Mouse (Mus musculus): Measurements from ENCODE around the gene Ankrd36. TPM values are rescaled to one million over a fixed set of nuclear protein-coding genes. Genes with fewer than 3 reads are reported as not detected.

Ankrd36 gene
- polyA plus RNA-seq, 1 experiment from 2014 or later: 0.04 TPM

- H3K27ac ChIP-seq (ENCODE audit: low read length): peak overlapping the region; percentile 71
- WGBS: 15% methylated on average over 49 of the region's 50 CpGs
Measured at GRCm38 (mm10) chr11:5707530-5708353, 138.3 kb downstream of the Ankrd36 start.

GRCm38 (mm10) chr11:5715179-5715578 is 145.7 kb downstream of the Ankrd36 start:
- H3K27me3 ChIP-seq (ENCODE audit: control insufficient read depth, insufficient read depth, low read depth, low read length): no peaks in the 10 kb centered on the region

More at GRCm38 (mm10) chr11:5707530-5708353, 138.3 kb downstream of the Ankrd36 start:
- H3K4me3 ChIP-seq (ENCODE audit: low read length): peak overlapping the region; percentile 90
- H3K27me3 ChIP-seq (ENCODE audit: control insufficient read depth, insufficient read depth, low read depth, low read length): no peaks in the 10 kb centered on the region
- peaks cover 10% of the 10 kb centered on the region; the same call in 1 of the 2 replicates for H3K36me3 ChIP-seq (ENCODE audit: control insufficient read depth, insufficient read depth, low read length)
- H3K4me2 ChIP-seq (ENCODE audit: low read depth, low read length): peak overlapping the region; percentile 62
- H3K4me1 ChIP-seq (replicated peaks; ENCODE audit: control insufficient read depth, insufficient read depth, low read length): peaks cover 8% of the 10 kb centered on the region
- peak overlapping the region; percentile 92 for H3K9ac ChIP-seq (ENCODE audit: low read length)
- no peaks in the 10 kb centered on the region for H3K9me3 ChIP-seq (ENCODE audit: control insufficient read depth, low read length)
- ATAC-seq (ENCODE audit: low read depth): peak; percentile 98

GRCm38 (mm10) chr11:5715630-5716105 is 146.2 kb downstream of the Ankrd36 start, which contains the start of gene Mrps24:
TSS of gene Mrps24 (minus strand) at chr11:5715680.
- Histone ChIP-seq H3K27ac (ENCODE audit: low read length) (no peak within 1 kb of the TSS), H3K4me1 (replicated peaks; ENCODE audit: control insufficient read depth, insufficient read depth, low read length) (no peaks in the 10 kb centered on the region), H3K4me3 (ENCODE audit: low read length) (no peak within 1 kb of the TSS), H3K9me3 (ENCODE audit: control insufficient read depth, low read length) (no peaks in the 10 kb centered on the region), H3K36me3 (ENCODE audit: control insufficient read depth, insufficient read depth, low read length) (peaks cover 33% of the 10 kb centered on the region), H3K9ac (ENCODE audit: low read length) (no peak within 1 kb of the TSS), H3K4me2 (ENCODE audit: low read depth, low read length) (no peak within 1 kb of the TSS), H3K27me3 (ENCODE audit: control insufficient read depth, insufficient read depth, low read depth, low read length) (no peaks in the 10 kb centered on the region)
- no peak for ATAC-seq (ENCODE audit: low read depth)
- 90% methylated on average over 14 of the region's 14 CpGs for WGBS

More at GRCm38 (mm10) chr11:5715179-5715578, 145.7 kb downstream of the Ankrd36 start:
- WGBS: 83% methylated on average over 9 of the region's 9 CpGs
- no peaks in the 10 kb centered on the region for H3K9me3 ChIP-seq (ENCODE audit: control insufficient read depth, low read length)
- H3K27ac ChIP-seq (ENCODE audit: low read length): no peak overlapping the region
- no peaks in the 10 kb centered on the region for H3K4me1 ChIP-seq (replicated peaks; ENCODE audit: control insufficient read depth, insufficient read depth, low read length)
- ATAC-seq (ENCODE audit: low read depth): no peak
- no peak overlapping the region for H3K4me3 ChIP-seq (ENCODE audit: low read length)
- no peak overlapping the region for H3K9ac ChIP-seq (ENCODE audit: low read length)
- H3K36me3 ChIP-seq (ENCODE audit: control insufficient read depth, insufficient read depth, low read length): peaks cover 33% of the 10 kb centered on the region
- no peak overlapping the region for H3K4me2 ChIP-seq (ENCODE audit: low read depth, low read length)

GRCm38 (mm10) chr11:5716246-5716645 is 146.8 kb downstream of the Ankrd36 start:
- Histone ChIP-seq H3K9me3 (ENCODE audit: control insufficient read depth, low read length) (no peaks in the 10 kb centered on the region), H3K27ac (ENCODE audit: low read length) (no peak overlapping the region), H3K9ac (ENCODE audit: low read length) (no peak overlapping the region), H3K27me3 (ENCODE audit: control insufficient read depth, insufficient read depth, low read depth, low read length) (no peaks in the 10 kb centered on the region), H3K4me1 (replicated peaks; ENCODE audit: control insufficient read depth, insufficient read depth, low read length) (no peaks in the 10 kb centered on the region), H3K4me2 (ENCODE audit: low read depth, low read length) (no peak overlapping the region), H3K4me3 (ENCODE audit: low read length) (no peak overlapping the region), H3K36me3 (ENCODE audit: control insufficient read depth, insufficient read depth, low read length) (peaks cover 33% of the 10 kb centered on the region)
- 85% methylated on average over 11 of the region's 11 CpGs for WGBS
- no peak for ATAC-seq (ENCODE audit: low read depth)

GRCm38 (mm10) chr11:5716938-5717705 is 147.6 kb downstream of the Ankrd36 start:
- Histone ChIP-seq H3K27me3 (ENCODE audit: control insufficient read depth, insufficient read depth, low read depth, low read length) (no peaks in the 10 kb centered on the region), H3K36me3 (ENCODE audit: control insufficient read depth, insufficient read depth, low read length) (peaks cover 35% of the 10 kb centered on the region), H3K27ac (ENCODE audit: low read length) (no peak overlapping the region), H3K4me1 (replicated peaks; ENCODE audit: control insufficient read depth, insufficient read depth, low read length) (no peaks in the 10 kb centered on the region), H3K9ac (ENCODE audit: low read length) (no peak overlapping the region), H3K4me2 (ENCODE audit: low read depth, low read length) (no peak overlapping the region), H3K9me3 (ENCODE audit: control insufficient read depth, low read length) (no peaks in the 10 kb centered on the region), H3K4me3 (ENCODE audit: low read length) (no peak overlapping the region)
- WGBS: 84% methylated on average over 34 of the region's 34 CpGs
- ATAC-seq (ENCODE audit: low read depth): peak; percentile 41

- no peak overlapping the region for H3K4me3 ChIP-seq (ENCODE audit: low read length)
- WGBS: 83% methylated on average over 12 of the region's 12 CpGs
- no peaks in the 10 kb centered on the region for H3K27me3 ChIP-seq (ENCODE audit: control insufficient read depth, insufficient read depth, low read depth, low read length)
- H3K4me2 ChIP-seq (ENCODE audit: low read depth, low read length): no peak overlapping the region
- peaks cover 39% of the 10 kb centered on the region for H3K36me3 ChIP-seq (ENCODE audit: control insufficient read depth, insufficient read depth, low read length)
- no peak overlapping the region for H3K9ac ChIP-seq (ENCODE audit: low read length)
- H3K9me3 ChIP-seq (ENCODE audit: control insufficient read depth, low read length): no peaks in the 10 kb centered on the region
- no peak overlapping the region for H3K27ac ChIP-seq (ENCODE audit: low read length)
- ATAC-seq (ENCODE audit: low read depth): no peak
- H3K4me1 ChIP-seq (replicated peaks; ENCODE audit: control insufficient read depth, insufficient read depth, low read length): no peaks in the 10 kb centered on the region
Measured at GRCm38 (mm10) chr11:5718611-5719354, 149.3 kb downstream of the Ankrd36 start.

GRCm38 (mm10) chr11:5729582-5729981 is 160.1 kb downstream of the Ankrd36 start:
- 86% methylated on average over 9 of the region's 9 CpGs for WGBS
- no peak for ATAC-seq (ENCODE audit: low read depth)
- H3K27ac ChIP-seq (ENCODE audit: low read length): no peak overlapping the region
- no peak overlapping the region for H3K4me2 ChIP-seq (ENCODE audit: low read depth, low read length)
- no peak overlapping the region for H3K9ac ChIP-seq (ENCODE audit: low read length)
- no peaks in the 10 kb centered on the region for H3K4me1 ChIP-seq (replicated peaks; ENCODE audit: control insufficient read depth, insufficient read depth, low read length)
- no peak overlapping the region for H3K4me3 ChIP-seq (ENCODE audit: low read length)
- no peaks in the 10 kb centered on the region; the same call in 1 of the 2 replicates for H3K36me3 ChIP-seq (ENCODE audit: control insufficient read depth, insufficient read depth, low read length)
- H3K27me3 ChIP-seq (ENCODE audit: control insufficient read depth, insufficient read depth, low read depth, low read length): no peaks in the 10 kb centered on the region
- no peaks in the 10 kb centered on the region for H3K9me3 ChIP-seq (ENCODE audit: control insufficient read depth, low read length)

GRCm38 (mm10) chr11:5732401-5732800 is 162.9 kb downstream of the Ankrd36 start:
- Histone ChIP-seq H3K9ac (ENCODE audit: low read length) (no peak overlapping the region), H3K4me1 (replicated peaks; ENCODE audit: control insufficient read depth, insufficient read depth, low read length) (no peaks in the 10 kb centered on the region), H3K9me3 (ENCODE audit: control insufficient read depth, low read length) (no peaks in the 10 kb centered on the region), H3K27ac (ENCODE audit: low read length) (no peak overlapping the region), H3K4me2 (ENCODE audit: low read depth, low read length) (no peak overlapping the region), H3K36me3 (ENCODE audit: control insufficient read depth, insufficient read depth, low read length) (no peaks in the 10 kb centered on the region), H3K27me3 (ENCODE audit: control insufficient read depth, insufficient read depth, low read depth, low read length) (no peaks in the 10 kb centered on the region), H3K4me3 (ENCODE audit: low read length) (no peak overlapping the region)
- no peak for ATAC-seq (ENCODE audit: low read depth)
- WGBS: 60% methylated on average over 5 of the region's 5 CpGs

Data from lung, embryonic 16.5 days (tissue).